Mouse (Mus musculus) brain, embryonic 18.5 days (tissue): Measurements from ENCODE around the gene Dtx2.

Source experiments
- DNase-seq: peaks from one replicate; pipeline ENCODE4 v3.0.0-alpha.2; 2012; ENCODE audit warnings: low read depth, low spot score

Gene Dtx2

DNA sequence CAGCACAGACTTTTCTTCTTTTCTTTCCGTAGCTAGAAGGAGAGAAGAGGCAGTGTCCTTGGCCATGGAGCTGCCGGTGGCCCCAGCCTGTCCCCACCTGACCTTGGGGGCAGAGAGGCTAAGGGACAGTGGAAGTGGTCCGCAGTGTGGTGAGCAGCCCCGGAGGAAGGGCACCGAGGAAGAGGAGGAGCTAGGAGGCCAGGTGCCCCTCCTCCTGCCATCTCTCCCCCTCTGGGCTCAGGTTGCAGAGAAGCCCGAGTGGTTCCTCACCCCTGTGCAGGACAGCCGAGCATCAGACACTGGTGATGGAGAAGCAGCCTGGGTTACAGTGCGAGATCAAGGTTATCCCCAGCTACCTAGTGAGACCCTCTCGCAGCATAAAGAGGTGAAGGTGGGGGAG, 20.2 kb upstream of the Dtx2 start, which contains the start of gene Ssc4d:
Gene Ssc4d, minus strand, starts transcription at position 167 of the 400 bp plus-strand sequence.
- DNase-seq, result no peak

DNA sequence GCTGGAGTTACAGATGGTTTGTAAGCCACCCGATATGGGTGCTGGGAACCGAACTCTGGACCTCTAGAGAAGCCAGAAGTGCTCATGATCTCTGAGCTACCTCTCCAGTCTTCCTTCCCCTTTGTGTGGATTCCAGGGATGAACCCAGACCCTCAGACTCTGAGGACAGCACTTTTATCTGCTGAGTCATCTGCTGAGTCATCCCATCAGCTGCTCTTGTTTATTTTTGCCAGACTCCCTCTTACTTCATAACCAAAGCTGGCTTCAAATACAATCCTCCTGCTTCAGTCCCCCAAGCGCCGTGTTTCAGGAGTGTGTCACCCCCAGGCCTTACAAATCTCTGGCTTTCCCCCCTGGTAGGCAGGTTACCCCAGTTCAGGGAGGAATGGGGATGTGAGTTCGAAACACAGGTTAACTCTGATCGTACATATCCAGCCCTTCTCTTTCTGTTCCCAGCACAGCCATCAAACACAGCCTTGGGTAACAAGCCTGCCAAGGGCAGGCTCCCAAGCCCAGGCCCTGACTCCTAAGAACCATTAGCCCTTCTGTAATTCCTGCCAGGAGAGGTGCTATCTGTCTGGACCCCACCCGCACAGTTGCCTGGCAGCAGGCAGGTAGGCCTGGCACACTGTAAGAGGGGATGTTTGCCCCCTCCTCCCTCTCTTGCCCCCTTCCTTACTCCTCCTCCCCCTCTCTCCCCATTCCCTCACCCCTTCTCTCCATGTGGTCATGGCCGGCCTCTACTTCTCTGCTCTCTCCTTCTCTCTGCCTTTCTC, 18.5 kb upstream of the Dtx2 start:
- no peak for DNase-seq

DNA sequence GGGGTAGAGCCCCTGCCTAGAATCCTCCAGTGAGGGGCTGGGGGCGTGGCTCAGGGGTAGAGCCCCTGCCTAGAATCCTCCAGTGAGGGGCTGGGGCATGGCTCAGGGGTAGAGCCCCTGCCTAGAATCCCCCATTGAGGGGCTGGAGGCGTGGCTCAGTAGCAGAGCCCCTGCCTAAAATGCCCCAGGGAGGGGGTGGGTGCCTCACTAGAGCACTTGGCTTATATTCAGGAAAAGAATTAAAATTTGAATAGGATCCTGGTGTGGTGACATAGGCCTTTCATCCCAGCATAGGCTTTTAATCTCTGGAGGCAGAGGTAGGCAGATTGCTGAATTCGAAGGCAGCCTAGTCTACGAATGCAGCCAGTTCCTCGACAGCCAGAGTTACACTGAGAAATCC, 15.2 kb upstream of the Dtx2 start:
- no peak for DNase-seq

DNA sequence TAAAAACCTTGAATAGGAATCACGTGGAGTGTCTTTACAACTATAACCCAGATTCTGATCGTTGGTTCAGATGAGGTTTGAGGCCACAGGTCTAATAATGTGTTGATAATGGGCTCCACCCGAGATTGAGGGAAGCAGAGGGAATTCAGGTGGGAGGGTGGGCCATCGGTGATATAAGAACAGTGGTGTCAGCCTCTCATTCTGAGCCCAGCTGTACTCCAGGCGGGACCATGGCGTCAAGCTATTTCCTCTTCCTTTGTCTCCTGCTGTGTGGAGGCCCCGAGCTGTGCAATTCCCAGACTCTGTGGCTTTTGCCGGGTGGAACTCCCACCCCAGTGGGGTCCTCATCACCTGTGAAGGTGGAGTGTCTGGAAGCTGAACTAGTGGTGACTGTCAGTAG, 14.7 kb upstream of the Dtx2 start, which contains the start of gene Zp3:
Gene Zp3, plus strand, starts transcription at position 196 of the 400 bp plus-strand sequence.
- DNase-seq, result no peak

DNA sequence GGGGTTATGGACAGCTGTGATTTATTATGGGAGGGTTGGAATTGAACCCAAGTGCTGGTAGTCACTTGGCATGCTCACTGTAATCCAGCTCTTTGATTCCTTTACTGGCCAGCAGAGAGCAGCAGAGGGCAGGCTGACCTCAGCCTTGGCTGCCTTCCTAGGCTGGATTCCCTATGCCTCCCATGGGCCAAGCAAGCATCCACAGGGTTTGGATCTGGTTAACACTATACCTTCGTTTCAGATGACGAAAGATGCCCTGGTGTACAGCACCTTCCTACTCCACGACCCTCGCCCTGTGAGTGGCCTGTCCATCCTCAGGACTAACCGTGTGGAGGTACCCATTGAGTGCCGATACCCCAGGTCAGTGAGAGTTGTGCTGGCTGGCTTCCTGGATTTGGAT, 12.2 kb upstream of the Dtx2 start:
- no peak for DNase-seq

DNA sequence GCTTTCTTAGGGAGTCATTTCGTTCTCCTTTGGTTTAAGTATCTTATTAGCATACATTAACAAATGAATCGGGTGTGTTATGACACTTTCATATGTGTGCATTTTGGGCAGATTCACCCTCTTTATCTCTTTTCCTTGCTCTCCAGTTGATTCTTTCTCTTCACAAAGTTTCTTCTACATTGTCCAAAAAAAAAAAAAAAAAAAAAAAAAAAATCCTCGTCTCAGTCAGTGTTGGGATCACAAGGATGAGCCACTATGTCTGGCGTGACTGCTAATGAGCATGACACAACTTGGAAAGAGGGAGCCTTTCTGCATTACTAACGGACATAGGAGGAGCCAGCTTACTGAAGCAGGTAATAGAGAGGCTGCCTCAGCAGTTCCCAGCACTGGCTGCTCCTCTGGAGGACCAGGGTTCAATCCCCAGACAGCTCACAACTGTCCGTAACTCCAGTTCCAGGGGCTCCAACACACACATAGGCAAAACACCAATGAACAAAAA, 10.0 kb upstream of the Dtx2 start:
- no peak for DNase-seq

DNA sequence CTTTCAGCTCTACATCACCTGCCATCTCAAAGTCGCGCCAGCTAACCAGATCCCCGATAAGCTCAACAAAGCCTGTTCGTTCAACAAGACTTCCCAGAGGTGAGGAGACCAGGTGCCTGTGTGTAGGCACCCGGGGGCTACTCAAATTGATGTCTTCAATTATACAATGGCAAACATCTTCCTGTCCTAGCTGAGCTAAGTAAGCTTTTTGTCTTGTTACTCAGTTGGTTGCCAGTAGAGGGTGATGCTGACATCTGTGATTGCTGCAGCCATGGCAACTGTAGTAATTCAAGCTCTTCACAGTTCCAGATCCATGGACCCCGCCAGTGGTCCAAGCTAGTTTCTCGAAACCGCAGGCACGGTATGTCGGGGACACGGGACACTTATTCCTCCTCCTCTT, 7.4 kb upstream of the Dtx2 start:
- no peak for DNase-seq

DNA sequence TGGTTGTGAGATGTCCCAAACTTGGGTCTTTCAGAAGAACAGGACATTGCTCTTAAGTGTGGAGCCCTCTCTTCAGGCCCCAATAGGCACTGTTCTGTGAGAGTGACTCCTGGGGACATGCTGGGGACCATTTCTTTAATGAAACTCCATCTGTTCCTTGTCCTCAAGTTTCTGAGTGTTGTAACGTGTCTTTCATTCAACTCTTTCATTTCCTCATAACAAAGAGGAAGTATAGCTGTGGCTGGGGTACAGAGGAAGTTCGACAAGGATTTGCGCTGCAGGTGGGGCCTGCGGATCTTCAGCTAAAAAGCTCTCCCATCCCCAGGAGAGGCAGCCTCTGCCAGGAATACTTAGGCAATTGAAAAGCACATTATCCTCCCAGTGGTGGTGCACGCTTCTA, 4.0 kb upstream of the Dtx2 start:
- DNase-seq, result no peak

DNA sequence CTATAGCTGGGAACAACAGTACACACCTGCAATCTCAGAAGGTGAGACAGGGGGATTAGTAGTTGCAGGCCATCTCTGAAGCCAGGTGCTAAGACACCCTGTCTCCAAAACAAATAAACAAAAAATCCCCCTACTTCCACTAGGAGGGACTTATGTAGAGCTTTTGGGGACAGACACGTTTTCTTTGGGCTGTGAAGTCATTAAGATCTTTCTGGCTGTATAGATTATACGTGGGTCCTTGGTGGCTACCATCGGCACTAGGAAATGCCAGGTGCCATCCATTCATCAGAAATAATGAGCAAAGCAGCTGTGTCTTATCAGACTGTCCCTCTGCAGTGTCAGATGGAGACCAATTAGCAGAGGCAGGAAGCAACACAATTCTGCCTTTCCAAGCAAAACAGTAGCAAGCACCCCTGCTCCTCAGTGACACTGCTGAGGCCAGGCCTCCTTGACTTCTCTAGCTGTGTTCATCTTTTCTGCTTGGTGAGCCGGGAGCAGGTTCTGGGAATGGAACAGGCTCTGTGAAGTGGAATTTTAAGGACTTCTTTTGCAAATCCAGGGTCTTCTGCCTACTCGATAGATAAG, 1.1 kb upstream of the Dtx2 start:
- DNase-seq, result no peak

DNA sequence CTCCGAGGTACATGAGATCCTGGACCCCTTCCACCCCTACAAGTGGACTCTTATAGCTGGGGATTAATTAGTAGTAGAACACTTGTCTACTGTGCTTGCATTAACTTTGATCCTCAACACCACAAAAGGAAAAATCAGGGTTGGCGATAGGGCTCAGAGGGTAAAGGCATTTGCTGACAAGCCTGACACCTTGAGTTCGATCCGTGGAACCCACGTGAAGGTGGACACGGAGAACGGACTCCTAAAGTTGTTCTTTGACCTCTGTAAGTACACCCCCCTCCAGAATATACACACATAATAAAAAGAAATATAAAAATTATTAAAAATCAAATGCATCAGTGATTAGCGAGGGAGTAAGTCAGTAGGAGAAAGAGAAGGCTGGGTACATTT, 270 bp upstream of the Dtx2 start:
- no peak for DNase-seq

DNA sequence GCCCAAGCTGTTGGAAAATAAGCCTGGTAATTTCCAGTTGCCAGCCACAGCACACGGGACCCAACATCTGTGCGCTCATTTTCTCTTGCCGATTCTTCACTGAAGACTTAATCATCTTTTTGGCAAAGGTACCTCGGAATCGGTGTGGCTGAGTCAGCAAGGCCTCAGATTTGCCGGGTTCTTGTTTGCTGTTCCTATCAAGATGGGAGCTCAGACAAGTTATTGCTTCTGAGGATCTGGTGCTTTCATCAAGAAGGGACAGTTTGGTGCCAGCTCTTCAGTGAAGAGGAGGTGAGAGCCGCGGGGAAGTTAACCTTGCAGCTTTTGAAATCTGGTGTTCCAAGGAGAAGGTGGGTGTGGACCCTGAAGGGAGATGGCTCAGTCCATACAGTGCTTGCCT, 1.6 kb downstream of the Dtx2 start:
- no peak for DNase-seq

DNA sequence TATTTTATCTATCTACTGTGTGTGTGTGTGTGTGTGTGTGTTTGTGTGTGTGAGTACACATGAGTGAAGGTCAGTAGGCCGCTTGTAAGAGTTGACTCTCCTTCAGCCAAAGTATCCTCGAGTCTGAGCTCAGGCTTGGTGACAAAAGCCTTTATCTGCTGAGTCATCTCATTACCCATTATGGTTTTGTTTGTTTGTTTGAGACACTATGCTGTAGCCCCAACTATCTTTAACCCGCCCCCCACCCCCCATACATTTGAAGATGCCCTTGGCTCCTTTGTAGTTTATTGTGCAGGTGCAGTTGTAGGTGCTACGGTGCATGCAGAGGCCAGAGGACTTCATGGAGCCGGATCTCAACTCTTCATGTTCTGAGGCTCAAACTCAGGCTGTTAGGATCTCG, 6.6 kb downstream of the Dtx2 start:
- no peak for DNase-seq

DNA sequence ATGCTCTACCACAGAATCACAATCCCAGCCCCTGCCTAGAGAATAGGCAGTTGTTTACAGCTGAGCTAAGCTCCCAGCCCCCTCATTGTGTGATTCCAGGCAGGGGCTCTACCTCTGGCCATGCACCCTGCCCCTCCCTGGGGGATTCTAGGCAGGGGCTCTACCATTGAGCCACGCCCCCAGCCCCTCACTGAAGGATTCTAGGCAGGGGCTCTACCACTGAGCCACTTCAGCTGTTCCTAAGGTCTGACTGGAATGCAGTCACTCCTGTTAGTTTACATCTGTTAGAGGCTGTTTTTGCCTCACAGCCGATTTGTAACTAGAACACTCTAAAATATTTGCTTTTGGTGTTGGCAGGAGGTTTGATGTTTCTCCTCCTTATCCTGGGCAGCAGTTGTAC, 7.7 kb downstream of the Dtx2 start:
- no peak for DNase-seq

DNA sequence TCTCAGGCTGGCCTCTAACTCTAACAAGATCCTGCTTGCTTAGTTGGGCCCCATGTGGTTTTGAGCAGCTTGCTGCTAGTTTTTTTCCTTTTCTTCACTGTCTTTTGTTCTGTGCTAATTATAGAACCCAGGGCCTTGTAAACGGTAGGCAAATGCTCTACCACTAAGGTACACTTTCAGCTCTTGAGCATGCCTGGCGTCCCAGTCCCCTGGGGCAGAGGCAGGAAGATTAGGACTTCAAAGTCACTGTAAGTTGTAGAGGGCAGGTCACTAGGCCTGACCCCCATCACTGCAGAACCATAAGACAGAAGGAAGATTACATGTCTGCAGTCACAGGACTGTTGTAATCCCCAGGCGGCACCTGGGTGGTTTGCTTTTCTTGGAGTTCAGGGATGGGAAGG, 8.2 kb downstream of the Dtx2 start:
- no peak for DNase-seq

DNA sequence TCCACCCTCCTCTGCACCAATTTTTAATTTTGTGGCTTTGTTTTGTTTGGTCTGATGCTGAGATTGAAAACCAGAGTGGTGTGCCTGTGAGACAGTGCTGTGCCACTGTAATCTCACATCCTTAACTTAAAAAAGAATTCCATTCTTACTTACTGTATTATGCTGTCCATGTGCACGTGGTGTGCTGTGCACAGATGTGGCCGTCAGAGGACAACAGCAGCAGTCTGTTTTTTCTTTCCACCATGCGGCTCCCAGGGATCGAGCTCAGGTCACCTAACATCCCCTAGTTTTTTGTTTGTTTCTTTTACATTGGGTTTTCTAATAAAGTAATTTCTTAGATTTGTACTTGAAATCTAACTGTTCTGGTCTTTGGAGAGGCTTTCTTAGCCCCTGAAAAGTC, 9.9 kb downstream of the Dtx2 start:
- DNase-seq, result no peak

DNA sequence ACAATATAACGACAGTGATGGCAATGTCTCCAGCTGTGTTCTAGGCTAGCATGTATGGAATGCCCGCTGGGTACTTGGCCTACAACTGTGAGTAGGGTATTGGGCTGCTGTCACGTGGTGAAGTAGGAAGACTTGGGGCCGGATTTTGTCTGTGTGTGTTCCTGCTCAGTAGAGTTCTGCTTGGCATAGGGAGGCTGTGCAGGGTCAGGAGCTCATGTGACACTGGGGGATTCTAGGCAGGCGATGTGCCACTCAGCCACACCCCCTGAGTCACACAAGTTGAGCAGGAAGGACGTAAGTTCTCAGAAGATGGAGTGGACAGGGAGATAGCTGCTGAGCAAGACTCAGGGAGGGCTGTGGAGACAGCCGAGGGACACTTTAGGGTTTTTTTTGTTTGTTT, 13.1 kb downstream of the Dtx2 start:
- DNase-seq, result no peak

DNA sequence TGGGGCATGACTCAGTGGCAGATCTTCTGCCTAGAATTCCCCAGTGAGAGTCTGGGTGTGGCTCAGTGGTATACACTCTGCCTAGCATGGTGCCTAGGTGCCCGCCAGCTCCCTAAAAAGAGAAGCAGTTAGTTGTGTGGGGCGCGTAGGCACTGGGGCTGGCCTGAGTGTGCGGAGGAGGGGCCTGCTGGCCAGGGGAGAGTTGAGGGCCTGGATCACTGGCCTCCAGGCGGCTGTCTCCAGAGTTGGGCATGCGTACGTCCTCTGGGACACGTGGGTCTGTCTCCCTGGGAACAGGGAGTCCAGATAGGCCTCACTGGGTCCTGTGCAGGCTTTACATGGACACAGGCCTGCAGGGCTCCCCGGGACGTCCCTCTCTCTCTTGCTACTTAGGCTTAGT, 20.3 kb downstream of the Dtx2 start:
- no peak for DNase-seq

DNA sequence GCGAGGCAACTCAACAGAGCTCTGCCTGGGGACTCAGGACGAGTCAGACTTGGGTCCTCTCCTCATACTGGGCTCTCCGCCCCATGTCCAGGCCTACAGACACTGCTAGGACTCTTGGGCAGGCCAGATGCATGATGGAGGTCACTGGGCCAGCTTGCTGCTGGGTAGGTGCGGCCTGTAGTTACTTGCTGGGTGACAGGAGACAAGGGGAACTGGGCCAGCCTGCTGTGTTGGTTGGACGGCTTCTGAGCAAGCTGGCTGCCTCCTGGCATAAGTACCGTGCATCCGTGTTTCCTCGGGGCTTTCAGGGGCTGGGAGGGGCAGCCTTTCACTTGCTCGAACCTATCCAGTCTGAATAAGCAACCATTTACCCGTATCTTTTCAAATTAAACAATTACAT, 21.0 kb downstream of the Dtx2 start:
- DNase-seq, result no peak

DNA sequence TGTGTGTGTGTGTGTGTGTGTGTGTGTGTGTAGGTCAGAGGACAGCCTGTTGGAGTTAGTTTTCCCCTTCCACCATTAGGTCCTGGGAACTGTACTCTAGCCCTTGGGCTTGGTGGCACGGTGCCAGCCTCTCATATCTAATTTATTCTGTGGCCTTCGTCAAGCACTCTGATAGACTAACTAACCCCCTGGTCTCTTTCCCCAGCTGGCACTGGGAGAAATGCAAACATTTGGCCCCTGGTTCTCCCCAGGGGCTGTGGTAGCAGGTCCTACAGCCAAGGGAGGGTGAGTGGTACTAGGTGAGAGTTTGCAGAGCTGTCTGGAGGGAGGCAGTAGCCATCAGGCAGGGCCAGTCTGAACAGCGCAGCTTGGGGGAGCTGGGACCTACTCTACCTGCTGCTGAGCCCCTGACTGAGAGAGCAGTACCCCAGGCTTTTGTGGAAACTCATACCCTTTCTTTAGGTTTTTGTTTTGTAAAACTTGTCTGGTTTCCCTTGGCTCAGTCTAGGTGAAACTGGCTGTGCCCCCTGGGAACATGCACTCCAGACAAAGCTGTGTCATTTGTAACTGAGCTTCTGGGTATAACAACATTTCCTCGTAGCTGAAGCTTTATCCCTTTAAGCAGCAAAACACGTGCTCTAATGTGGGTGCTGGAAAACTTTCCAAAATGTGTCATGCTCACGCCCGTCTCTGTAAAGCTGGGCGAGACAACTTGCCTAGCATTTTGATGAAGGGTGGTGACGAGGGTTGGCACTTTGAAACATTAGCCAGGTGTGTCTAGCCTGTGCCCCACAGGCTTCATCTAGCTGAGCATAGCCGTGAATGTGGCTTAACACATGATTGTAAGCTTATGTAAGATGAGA, 21.6 kb downstream of the Dtx2 start:
- no peak for DNase-seq

DNA sequence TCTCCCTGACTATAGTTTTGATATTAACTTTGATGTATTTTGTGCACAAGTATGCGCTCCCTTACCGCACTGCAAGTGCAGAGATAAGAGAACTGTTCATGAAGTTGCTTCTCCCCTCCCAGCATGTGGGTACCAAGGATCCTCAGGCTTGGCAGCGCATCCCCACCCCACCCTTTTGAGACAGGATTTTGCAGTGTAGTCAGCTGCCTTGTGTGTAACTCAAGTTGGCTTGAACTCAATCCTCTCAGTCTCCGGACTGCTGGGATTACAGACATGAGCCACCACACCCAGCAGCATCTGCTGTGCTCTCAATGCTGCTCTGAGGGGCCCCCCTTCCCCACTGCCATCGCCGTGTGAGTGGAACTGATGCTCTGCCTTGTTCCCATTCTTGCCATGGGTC, 22.7 kb downstream of the Dtx2 start:
- no peak for DNase-seq

DNA sequence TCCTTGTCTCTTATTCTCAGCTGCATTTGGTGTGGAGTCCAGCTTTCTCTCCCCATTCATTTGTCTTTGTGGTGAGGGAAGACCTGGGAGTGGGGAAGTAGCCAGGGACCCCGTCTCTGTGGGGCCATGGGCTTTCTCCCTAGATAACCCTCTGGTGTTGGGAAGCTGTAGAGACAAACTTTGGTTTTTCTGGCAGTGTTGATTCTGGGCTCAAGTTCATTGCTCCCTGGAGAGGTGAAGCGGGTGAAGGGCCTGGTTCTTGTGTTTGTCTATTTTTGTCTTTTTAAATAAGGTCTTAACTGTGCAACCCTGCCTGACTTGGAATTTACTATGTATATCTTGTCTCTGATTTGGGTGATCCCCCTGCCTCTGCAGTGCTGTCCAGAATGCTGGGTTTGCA, 24.1 kb downstream of the Dtx2 start:
- no peak for DNase-seq

DNA sequence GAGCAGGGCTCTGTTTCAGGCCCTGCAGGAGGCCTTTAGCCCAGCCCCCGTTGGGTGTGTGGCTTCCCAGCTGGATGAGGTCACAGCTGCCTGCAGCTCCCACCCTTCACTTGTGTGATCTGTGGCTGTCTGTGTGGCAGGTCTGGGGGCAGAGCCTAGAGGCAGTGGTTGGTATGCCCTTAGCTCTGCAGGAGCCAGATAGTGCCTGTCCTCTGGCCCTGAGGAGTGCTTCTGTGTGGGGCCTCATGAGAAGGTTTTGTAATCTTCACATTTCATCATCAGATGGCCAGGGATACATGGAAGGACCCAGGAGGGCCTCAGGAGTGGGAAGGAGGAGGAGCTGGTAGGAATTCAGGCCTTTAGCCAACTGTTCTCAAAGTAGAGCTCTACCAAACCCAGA, 25.3 kb downstream of the Dtx2 start:
- no peak for DNase-seq

DNA sequence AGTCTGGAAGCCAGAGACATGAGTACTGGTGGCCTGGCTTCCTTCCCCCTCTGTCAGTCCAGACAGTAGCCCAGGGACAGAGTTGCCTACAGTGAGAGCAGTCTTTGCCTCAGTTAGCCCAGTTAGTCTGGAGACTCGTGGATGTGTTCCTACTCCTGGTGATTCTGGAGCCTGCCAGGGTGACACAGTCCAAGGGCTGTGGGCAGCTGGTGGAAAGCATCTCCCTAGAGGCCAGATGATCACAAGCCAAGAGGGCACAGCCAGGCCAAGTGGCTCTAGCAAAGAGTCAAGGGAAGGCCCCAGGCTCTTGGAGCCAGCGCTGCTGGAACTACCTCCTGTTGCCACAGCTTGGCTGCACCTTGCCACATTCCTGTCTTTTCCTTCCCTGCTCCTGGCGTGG, 31.1 kb downstream of the Dtx2 start:
- no peak for DNase-seq
